Mouse (Mus musculus): Measurements from ENCODE around the gene Nup205.
"Not testable (repeated sequence)": the region's sequence is repeated elsewhere in the genome, so short reads cannot be mapped to it uniquely, and the experiment has no call there.

- not testable (repeated sequence) for TF ChIP-seq CTCF, EP300 (IDR thresholded peaks at IDR 0.05)
These were observed 2.1 kb downstream of the Nup205 start for GRCm38 (mm10) chr6:35179299-35179698.

Measured in lung, postnatal 0 days (tissue).